Mouse (Mus musculus) embryonic facial prominence, embryonic 10.5 days (tissue): ENCODE measurements around the gene Hsd3b4. TPM values are rescaled to one million over a fixed set of nuclear protein-coding genes. Genes with fewer than 3 reads are reported as not detected.
"Not testable (repeated sequence)": the region's sequence is repeated elsewhere in the genome, so short reads cannot be mapped to it uniquely, and the experiment has no call there.

Experiments
- DNase-seq: peaks from one replicate; pipeline ENCODE4 v3.0.0-alpha.2; 2017; ENCODE audit warnings: low spot score
- H3K27ac ChIP-seq: fragments of 300-500 bp; sonication (generic); replicated peaks from 2 replicates; pipeline ENCODE4 v1.5.1; 2016; ENCODE audit warnings: mild to moderate bottlenecking
- H3K27me3 ChIP-seq: fragments of 300-500 bp; sonication (generic); replicated peaks from 2 replicates; pipeline ENCODE4 v1.6.1; 2016; ENCODE audit warnings: low read depth, mild to moderate bottlenecking; ENCODE audit not compliant: poor library complexity, severe bottlenecking
- H3K36me3 ChIP-seq: fragments of 300-500 bp; sonication (generic); replicated peaks from 2 replicates; pipeline ENCODE4 v1.6.1; 2016; ENCODE audit warnings: mild to moderate bottlenecking, moderate library complexity
- H3K4me1 ChIP-seq: fragments of 300-500 bp; sonication (generic); 2 replicates; pipeline ENCODE4 v1.6.1; 2016
- H3K4me3 ChIP-seq: fragments of 300-500 bp; sonication (generic); 2 replicates; pipeline ENCODE4 v1.5.1; 2016; ENCODE audit warnings: mild to moderate bottlenecking, moderate library complexity
- H3K9me3 ChIP-seq: fragments of 300-500 bp; sonication (generic); 2 replicates; pipeline ENCODE4 v1.6.1; 2016; ENCODE audit warnings: mild to moderate bottlenecking
- WGBS: fragments of 180-500 bp; shearing (Covaris S2); methylation state at CpG from one replicate; pipeline ENCODE4 v1.1.7; 2016; 5-methylcytosine and 5-hydroxymethylcytosine counted together
- polyA plus RNA-seq: library from polyadenylated mRNA; unstranded; fragments of >200 nt; fragmentation: Nextera tagmentation; extraction: Ambion mirVana; gene quantifications from 2 replicates; pipeline ENCODE4 v1.2.1, GENCODE M21; 2016

Hsd3b4 gene
- not detected in 2 replicates for polyA plus RNA-seq

DNA sequence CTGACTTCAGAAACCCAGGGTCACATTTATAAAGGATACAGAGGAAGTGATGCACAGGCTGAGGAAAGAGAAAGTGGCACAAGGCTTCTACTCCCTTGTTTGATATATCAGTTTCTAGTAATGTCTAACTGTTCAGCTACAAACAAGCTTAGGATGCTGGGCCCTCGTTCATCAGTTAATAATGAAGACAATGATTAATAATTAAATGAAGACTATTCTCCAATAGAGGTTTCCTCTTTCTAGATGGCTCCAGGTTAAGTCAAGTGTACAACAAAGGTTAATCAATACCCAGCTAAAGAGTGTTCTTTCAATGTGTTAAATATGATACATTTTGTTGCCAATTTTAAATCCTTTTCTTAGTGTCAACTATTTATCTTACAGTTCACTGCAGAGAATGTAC is at the start of gene Hsd3b4:
TSS of gene Hsd3b4 (minus strand) at position 101 of the 400 bp plus-strand sequence.
- not testable (repeated sequence) for H3K9me3 ChIP-seq, H3K27ac ChIP-seq, H3K27me3 ChIP-seq, DNase-seq, H3K36me3 ChIP-seq, H3K4me3 ChIP-seq, H3K4me1 ChIP-seq
- no CpG with 5 or more reads among the region's 1 CpGs for WGBS

DNA sequence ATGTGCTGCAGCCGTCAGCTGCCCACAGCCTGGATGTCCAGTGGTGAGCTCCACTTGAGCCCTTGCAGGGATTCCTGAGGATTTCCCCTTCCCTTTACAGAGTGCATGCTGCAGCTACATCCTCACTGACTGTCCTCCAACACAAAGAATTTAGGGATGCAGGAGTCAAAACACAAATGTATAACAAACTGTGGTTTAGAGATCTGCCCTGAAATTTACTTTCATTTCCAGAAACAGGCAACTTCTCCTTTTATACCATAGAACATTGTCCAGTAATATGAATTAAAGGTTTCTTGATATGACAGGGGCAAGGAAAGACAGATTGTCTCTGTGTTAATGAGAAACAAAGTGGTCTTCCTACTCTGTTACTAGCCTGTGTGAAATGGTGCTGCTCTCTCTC is 40.5 kb upstream of the Hsd3b4 start:
- not testable (repeated sequence) for H3K4me1 ChIP-seq, DNase-seq, H3K27ac ChIP-seq, H3K4me3 ChIP-seq, H3K9me3 ChIP-seq, H3K36me3 ChIP-seq, H3K27me3 ChIP-seq
- WGBS: no CpG with 5 or more reads among the region's 1 CpGs

DNA sequence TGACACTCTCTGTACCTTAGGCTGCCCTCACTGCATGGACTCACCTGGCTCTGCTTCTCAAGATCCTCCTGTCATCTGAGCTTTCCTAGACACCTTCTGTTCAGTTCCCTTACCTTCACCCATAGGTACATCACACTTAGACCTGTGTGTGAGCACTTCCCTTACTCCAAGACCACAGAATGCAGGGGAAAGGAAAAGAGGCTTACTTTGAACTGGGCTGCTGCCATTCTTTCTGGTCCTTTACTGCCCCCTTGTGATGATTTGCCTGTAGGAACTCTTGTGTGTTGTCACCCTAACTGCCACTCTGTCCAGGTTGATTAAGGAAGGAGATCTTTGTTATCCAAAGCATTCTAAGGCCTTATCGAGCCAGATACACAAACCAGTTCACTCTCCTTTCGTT is 39.9 kb upstream of the Hsd3b4 start:
- H3K4me1 ChIP-seq, DNase-seq, H3K4me3 ChIP-seq, H3K27me3 ChIP-seq, H3K27ac ChIP-seq, H3K36me3 ChIP-seq, H3K9me3 ChIP-seq: not testable (repeated sequence)
- WGBS: no CpG with 5 or more reads among the region's 2 CpGs

DNA sequence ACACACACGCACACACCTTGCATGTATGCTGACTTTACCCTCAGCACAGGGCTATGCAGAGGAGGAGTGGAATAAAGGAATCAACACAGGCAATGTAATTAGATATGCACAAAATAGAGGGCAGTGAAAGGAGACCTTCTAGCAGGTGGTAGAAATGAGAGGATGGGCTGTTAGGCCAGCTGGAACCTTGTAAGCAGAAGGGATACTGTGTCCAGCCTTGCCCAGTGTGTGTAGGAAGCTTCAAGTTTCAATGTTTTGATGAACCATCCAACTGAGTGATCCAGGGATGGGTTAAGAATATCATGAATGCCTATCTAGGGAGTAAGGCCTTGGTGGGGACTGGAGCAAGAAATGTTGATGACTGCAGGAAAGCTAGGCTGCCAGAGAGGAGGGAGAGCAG is 38.2 kb upstream of the Hsd3b4 start:
- H3K36me3 ChIP-seq, H3K27me3 ChIP-seq, H3K9me3 ChIP-seq, H3K4me1 ChIP-seq, DNase-seq, H3K27ac ChIP-seq, H3K4me3 ChIP-seq: not testable (repeated sequence)
- 86% methylated on average over 1 of the region's 1 CpGs for WGBS

DNA sequence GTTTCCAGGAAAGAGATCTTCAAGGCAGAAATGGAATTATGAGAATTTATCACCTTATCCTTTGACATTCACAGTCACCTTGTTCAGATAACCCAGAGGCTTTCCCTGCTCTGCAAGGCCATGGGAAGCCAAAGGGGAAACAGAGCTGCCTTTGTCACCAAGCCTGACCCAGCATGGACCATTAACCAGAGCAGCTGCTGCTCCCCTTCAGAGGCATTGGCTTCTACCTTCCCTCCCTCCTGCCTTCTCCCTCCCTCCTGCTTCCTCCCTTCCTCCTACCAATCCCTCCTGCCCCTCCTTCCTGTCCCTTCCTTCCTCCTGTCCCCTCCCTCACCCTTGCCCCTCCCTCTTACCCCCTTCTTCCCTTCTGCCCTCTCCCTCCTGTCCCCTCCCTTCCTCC is 37.3 kb upstream of the Hsd3b4 start:
- H3K9me3 ChIP-seq, H3K4me3 ChIP-seq, DNase-seq, H3K4me1 ChIP-seq, H3K27me3 ChIP-seq, H3K27ac ChIP-seq, H3K36me3 ChIP-seq: not testable (repeated sequence)

DNA sequence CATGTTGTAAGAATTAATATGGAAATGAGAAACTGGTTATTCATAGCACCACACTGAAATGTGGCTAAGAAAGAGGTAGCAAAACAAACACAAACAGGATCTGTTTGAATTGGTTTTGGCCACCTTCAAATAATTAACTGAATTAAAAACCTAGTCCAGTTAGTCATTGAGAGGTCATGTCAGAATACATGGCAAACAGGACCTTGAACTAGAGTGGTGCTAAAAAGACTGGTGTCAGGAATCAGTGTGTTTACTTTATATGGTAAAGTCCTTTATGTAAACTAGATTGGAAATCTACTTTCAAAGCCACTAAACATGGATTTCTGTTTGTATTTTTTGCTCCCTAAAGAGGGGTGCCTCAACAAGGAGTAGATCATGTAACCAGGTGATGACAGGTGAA is 14.7 kb upstream of the Hsd3b4 start:
- not testable (repeated sequence) for H3K27ac ChIP-seq, H3K9me3 ChIP-seq, DNase-seq, H3K27me3 ChIP-seq, H3K4me3 ChIP-seq, H3K36me3 ChIP-seq, H3K4me1 ChIP-seq

DNA sequence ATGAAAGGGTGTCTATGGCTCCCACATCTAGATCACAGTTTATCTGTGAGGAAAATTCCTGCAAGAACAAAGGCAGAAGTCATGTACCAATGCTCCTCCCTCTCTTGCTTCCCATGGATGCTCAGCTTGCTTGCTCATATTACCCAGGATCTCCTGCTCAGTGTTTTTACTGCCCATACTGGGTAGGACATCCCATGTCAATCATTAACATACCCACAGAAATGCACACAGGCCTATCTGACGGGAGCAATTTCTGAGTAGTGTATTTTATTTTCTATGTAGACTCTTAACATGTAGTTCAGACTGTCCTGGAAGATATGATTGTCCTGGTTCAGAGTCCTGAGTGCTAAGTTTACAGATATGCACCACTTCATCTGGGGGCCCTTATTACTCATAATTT is 14.2 kb upstream of the Hsd3b4 start:
- H3K27ac ChIP-seq, H3K9me3 ChIP-seq, H3K36me3 ChIP-seq, H3K4me3 ChIP-seq, H3K27me3 ChIP-seq, H3K4me1 ChIP-seq, DNase-seq: not testable (repeated sequence)
- no CpG with 5 or more reads among the region's 1 CpGs for WGBS

DNA sequence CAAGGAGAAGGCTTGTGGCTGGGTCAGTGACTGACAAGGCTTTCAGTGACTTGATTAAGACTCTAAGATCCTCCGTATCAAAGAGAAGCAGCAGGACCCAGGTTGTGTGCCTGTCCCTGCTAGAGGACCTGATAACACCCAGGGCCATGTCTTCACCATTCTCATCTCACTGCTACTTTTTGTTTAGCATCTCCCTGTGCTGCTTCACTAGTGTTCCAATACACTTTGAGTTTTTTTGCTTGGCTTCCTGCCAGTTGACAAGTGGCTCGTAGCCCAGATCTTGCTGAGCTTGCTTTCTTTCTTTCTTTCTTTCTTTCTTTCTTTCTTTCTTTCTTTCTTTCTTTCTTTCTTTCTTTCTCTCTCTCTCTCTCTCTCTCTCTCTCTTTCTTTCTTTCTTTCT is 12.5 kb upstream of the Hsd3b4 start:
- H3K4me1 ChIP-seq: not testable (repeated sequence)

DNA sequence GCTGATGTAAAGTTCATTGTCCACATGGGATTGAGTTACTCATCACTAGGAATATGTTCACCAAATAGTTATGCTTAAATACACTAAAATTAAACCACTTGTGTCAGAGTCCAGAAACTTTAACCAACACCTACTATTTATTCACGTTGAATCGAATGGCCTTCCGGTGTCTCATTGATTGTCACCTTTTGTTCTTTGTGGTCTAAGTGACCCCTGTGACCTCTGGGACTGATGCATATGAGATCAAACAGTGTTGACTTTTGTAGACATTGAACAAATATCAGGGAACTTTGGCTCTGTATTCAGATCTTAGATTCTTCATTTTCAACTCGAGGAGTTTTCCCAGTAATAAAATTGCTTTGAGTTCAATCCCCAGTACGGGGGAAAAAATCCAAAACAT is 3.1 kb downstream of the Hsd3b4 start:
- not testable (repeated sequence) for H3K27ac ChIP-seq, H3K9me3 ChIP-seq, H3K4me1 ChIP-seq, H3K4me3 ChIP-seq, DNase-seq, H3K36me3 ChIP-seq, H3K27me3 ChIP-seq
- WGBS: no CpG with 5 or more reads among the region's 5 CpGs

More for the DNA sequence above, 12.5 kb upstream of the Hsd3b4 start:
- H3K36me3 ChIP-seq, H3K27ac ChIP-seq, H3K9me3 ChIP-seq, DNase-seq, H3K4me3 ChIP-seq, H3K27me3 ChIP-seq: not testable (repeated sequence)
- 64% methylated on average over 1 of the region's 2 CpGs for WGBS

DNA sequence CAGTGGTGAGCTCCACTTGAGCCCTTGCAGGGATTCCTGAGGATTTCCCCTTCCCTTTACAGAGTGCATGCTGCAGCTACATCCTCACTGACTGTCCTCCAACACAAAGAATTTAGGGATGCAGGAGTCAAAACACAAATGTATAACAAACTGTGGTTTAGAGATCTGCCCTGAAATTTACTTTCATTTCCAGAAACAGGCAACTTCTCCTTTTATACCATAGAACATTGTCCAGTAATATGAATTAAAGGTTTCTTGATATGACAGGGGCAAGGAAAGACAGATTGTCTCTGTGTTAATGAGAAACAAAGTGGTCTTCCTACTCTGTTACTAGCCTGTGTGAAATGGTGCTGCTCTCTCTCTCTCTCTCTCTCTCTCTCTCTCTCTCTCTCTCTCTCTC is 12.9 kb downstream of the Hsd3b4 start:
- not testable (repeated sequence) for H3K4me1 ChIP-seq, H3K9me3 ChIP-seq, H3K4me3 ChIP-seq, H3K27me3 ChIP-seq, H3K27ac ChIP-seq, H3K36me3 ChIP-seq, DNase-seq

DNA sequence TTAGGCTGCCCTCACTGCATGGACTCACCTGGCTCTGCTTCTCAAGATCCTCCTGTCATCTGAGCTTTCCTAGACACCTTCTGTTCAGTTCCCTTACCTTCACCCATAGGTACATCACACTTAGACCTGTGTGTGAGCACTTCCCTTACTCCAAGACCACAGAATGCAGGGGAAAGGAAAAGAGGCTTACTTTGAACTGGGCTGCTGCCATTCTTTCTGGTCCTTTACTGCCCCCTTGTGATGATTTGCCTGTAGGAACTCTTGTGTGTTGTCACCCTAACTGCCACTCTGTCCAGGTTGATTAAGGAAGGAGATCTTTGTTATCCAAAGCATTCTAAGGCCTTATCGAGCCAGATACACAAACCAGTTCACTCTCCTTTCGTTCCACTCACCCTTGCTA is 13.6 kb downstream of the Hsd3b4 start:
- not testable (repeated sequence) for H3K27ac ChIP-seq, DNase-seq, H3K9me3 ChIP-seq, H3K4me3 ChIP-seq, H3K4me1 ChIP-seq, H3K27me3 ChIP-seq, H3K36me3 ChIP-seq
- WGBS: no CpG with 5 or more reads among the region's 2 CpGs

DNA sequence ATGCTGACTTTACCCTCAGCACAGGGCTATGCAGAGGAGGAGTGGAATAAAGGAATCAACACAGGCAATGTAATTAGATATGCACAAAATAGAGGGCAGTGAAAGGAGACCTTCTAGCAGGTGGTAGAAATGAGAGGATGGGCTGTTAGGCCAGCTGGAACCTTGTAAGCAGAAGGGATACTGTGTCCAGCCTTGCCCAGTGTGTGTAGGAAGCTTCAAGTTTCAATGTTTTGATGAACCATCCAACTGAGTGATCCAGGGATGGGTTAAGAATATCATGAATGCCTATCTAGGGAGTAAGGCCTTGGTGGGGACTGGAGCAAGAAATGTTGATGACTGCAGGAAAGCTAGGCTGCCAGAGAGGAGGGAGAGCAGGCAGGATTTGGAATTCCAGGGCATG is 15.3 kb downstream of the Hsd3b4 start:
- H3K27me3 ChIP-seq, H3K27ac ChIP-seq, H3K9me3 ChIP-seq, H3K4me1 ChIP-seq, DNase-seq, H3K4me3 ChIP-seq, H3K36me3 ChIP-seq: not testable (repeated sequence)

DNA sequence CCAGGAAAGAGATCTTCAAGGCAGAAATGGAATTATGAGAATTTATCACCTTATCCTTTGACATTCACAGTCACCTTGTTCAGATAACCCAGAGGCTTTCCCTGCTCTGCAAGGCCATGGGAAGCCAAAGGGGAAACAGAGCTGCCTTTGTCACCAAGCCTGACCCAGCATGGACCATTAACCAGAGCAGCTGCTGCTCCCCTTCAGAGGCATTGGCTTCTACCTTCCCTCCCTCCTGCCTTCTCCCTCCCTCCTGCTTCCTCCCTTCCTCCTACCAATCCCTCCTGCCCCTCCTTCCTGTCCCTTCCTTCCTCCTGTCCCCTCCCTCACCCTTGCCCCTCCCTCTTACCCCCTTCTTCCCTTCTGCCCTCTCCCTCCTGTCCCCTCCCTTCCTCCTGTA is 16.1 kb downstream of the Hsd3b4 start:
- not testable (repeated sequence) for H3K9me3 ChIP-seq, DNase-seq

DNA sequence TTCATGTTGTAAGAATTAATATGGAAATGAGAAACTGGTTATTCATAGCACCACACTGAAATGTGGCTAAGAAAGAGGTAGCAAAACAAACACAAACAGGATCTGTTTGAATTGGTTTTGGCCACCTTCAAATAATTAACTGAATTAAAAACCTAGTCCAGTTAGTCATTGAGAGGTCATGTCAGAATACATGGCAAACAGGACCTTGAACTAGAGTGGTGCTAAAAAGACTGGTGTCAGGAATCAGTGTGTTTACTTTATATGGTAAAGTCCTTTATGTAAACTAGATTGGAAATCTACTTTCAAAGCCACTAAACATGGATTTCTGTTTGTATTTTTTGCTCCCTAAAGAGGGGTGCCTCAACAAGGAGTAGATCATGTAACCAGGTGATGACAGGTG is 38.8 kb downstream of the Hsd3b4 start:
- H3K9me3 ChIP-seq, H3K27me3 ChIP-seq, H3K36me3 ChIP-seq, DNase-seq, H3K4me3 ChIP-seq, H3K4me1 ChIP-seq, H3K27ac ChIP-seq: not testable (repeated sequence)

More for the DNA sequence above, 16.1 kb downstream of the Hsd3b4 start:
- H3K4me3 ChIP-seq, H3K4me1 ChIP-seq, H3K36me3 ChIP-seq, H3K27me3 ChIP-seq, H3K27ac ChIP-seq: not testable (repeated sequence)
